Mouse (Mus musculus) brain, embryonic 14.5 days (tissue): Measurements from ENCODE around the gene Rdh16.
"Not testable (repeated sequence)": the region's sequence is repeated elsewhere in the genome, so short reads cannot be mapped to it uniquely, and the experiment has no call there.

ENCODE experiments used
- CTCF ChIP-seq: fragments of 200-500 bp; IDR thresholded peaks from 2 replicates; pipeline ENCODE4 v1.5.1; 2012; ENCODE audit warnings: inconsistent platforms, mild to moderate bottlenecking, moderate library complexity, borderline replicate concordance; ENCODE audit not compliant: insufficient read depth, insufficient read length; ENCODE audit errors: extremely low read depth
- POLR2A ChIP-seq: fragments of 200-500 bp; IDR thresholded peaks from 2 replicates; pipeline ENCODE4 v1.6.1; 2012; ENCODE audit warnings: mild to moderate bottlenecking, inconsistent platforms, borderline replicate concordance; ENCODE audit not compliant: poor library complexity, insufficient read depth, insufficient read length, severe bottlenecking; ENCODE audit errors: extremely low read depth

GRCm38 (mm10) chr10:127834186-127834585, 33.2 kb downstream of the Rdh16 start:
- not testable (repeated sequence) for TF ChIP-seq POLR2A, CTCF
